Comparison of ENCODE assay signal across 30 mouse cellular contexts in the genomic region with DNA sequence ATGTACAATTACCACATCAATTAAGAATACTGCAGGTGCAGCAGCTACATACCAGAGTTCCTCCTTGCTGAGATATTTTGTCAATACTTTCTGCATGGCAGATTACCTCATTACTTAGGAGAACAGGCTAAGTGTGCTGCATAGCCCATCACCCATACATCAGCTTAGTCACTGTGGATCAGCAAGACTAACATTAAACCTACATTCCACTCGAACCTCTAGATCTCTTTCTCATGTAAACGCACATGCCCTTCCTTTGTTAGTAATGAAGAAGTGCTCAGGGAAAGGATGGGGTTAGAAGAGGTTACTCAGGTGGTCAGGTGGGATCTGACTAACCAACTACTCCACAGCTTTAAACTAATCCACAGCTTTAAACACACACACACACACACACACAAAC.
"Had no signal": no experiment of that assay in that cellular context is flagged by ENCODE, and none has a peak within 500 bp of the region (broad histone marks: within the 10 kb centered on the region; RNA-seq: fewer than 3 reads in every experiment).

No protein-coding gene starts in this region.

- H3K4me3 ChIP-seq: heart, embryonic 12.5 days; heart, embryonic 13.5 days; heart, embryonic 15.5 days; hindbrain, embryonic 10.5 days; hindbrain, embryonic 12.5 days; hindbrain, embryonic 13.5 days; hindbrain, embryonic 15.5 days; intestine, embryonic 15.5 days; kidney, embryonic 15.5 days; layer of hippocampus, adult 2 months; left cerebral cortex, adult 2 months had no signal

- H3K9me3 ChIP-seq: heart, embryonic 15.5 days; hindbrain, embryonic 13.5 days; hindbrain, embryonic 15.5 days; intestine, embryonic 15.5 days; kidney, embryonic 15.5 days had no signal

- H3K9ac ChIP-seq: heart, embryonic 12.5 days; heart, embryonic 13.5 days; heart, embryonic 15.5 days; hindbrain, embryonic 12.5 days; hindbrain, embryonic 13.5 days; hindbrain, embryonic 14.5 days; hindbrain, embryonic 15.5 days; intestine, embryonic 15.5 days; kidney, embryonic 15.5 days had no signal

- H3K36me3 ChIP-seq: heart, embryonic 12.5 days; heart, embryonic 13.5 days; heart, embryonic 15.5 days; hindbrain, embryonic 10.5 days; hindbrain, embryonic 12.5 days; hindbrain, embryonic 13.5 days; hindbrain, embryonic 15.5 days; intestine, embryonic 15.5 days; kidney, embryonic 15.5 days had no signal

- DNase-seq: heart, postnatal 10 days; heart, postnatal 14 days; heart, postnatal 36 days; heart, postnatal 4 days; kidney, adult 11 months; kidney, adult 18-20 months; kidney, adult 2 months; kidney, adult 8-10 months; kidney, adult 9 months; kidney, postnatal 10 days; kidney, postnatal 14 days; kidney, postnatal 25 days; kidney, postnatal 36 days; kidney, postnatal 4 days; layer of hippocampus, adult 9-11 months; layer of hippocampus, postnatal 36 days had no signal

- H3K4me1 ChIP-seq: heart, embryonic 12.5 days; heart, embryonic 13.5 days; heart, embryonic 15.5 days; hindbrain, embryonic 15.5 days; intestine, embryonic 15.5 days; kidney, embryonic 15.5 days had no signal

- H3K27ac ChIP-seq: heart, embryonic 13.5 days; heart, embryonic 15.5 days; hindbrain, embryonic 10.5 days; hindbrain, embryonic 12.5 days; hindbrain, embryonic 13.5 days; hindbrain, embryonic 14.5 days; hindbrain, embryonic 15.5 days; hindbrain, postnatal 0 days; intestine, embryonic 15.5 days; kidney, embryonic 15.5 days; kidney, postnatal 0 days; layer of hippocampus, adult 2 months; left cerebral cortex, adult 2 months had no signal
